Mouse (Mus musculus) macrophage (primary cell): ENCODE measurements around the gene Cyb5d1. TPM values are rescaled to one million over a fixed set of nuclear protein-coding genes. Genes with fewer than 3 reads are reported as not detected.

ENCODE experiments used
- H3K27ac ChIP-seq: fragments of 350-480 bp; formaldehyde crosslinking; 2 replicates; pipeline ENCODE4 v1.9.0; 2021
- H3K36me3 ChIP-seq: fragments of 350-480 bp; formaldehyde crosslinking; 2 replicates; pipeline ENCODE4 v1.9.0; 2021; ENCODE audit errors: inconsistent target
- H3K4me3 ChIP-seq: fragments of 350-480 bp; formaldehyde crosslinking; 2 replicates; pipeline ENCODE4 v1.9.0; 2021; ENCODE audit errors: inconsistent target
- H3K79me2 ChIP-seq: fragments of 350-480 bp; formaldehyde crosslinking; 2 replicates; pipeline ENCODE4 v1.9.0; 2021; ENCODE audit errors: inconsistent target
- WGBS: methylation state at CpG from one replicate; pipeline ENCODE4 v1.1.7; 2026; ENCODE audit warnings: inconsistent platforms; ENCODE audit not compliant: missing documents; 5-methylcytosine and 5-hydroxymethylcytosine counted together
- polyA plus RNA-seq: library from polyadenylated mRNA; stranded (reverse); fragments of 250-400 nt; gene quantifications from 3 replicates; pipeline ENCODE4 v1.2.4, GENCODE M21; 2018; ENCODE audit warnings: inconsistent platforms

The Cyb5d1 gene
- polyA plus RNA-seq, 1 experiment from 2014 or later: 31.3 TPM

- 75% methylated on average over 7 of the region's 9 CpGs for WGBS
Observed at GRCm38 (mm10) chr11:69370817-69371215, 24.6 kb downstream of the Cyb5d1 start.

GRCm38 (mm10) chr11:69369990-69370816 is 25.2 kb downstream of the Cyb5d1 start:
- Histone ChIP-seq H3K79me2 (peaks cover 7% of the 10 kb centered on the region; the same call in 1 of the 2 replicates), H3K36me3 (no peaks in the 10 kb centered on the region), H3K4me3 (no peak overlapping the region; the same call in 1 of the 2 replicates), H3K27ac (no peak overlapping the region)
- WGBS: 20% methylated on average over 1 of the region's 2 CpGs

More at GRCm38 (mm10) chr11:69370817-69371215, 24.6 kb downstream of the Cyb5d1 start:
- Histone ChIP-seq H3K36me3 (no peaks in the 10 kb centered on the region), H3K4me3 (no peak overlapping the region), H3K79me2 (peaks cover under 1% of the 10 kb centered on the region; the same call in 1 of the 2 replicates), H3K27ac (no peak overlapping the region)

GRCm38 (mm10) chr11:69369215-69369989 is 26.0 kb downstream of the Cyb5d1 start, which contains the start of gene Chd3:
Gene Chd3, minus strand, starts transcription at chr11:69369406.
- Histone ChIP-seq H3K27ac (peak within 1 kb of the TSS; percentile 89), H3K36me3 (no peaks in the 10 kb centered on the region)
- whole genome bisulfite sequencing: 13% methylated on average over 11 of the region's 34 CpGs

GRCm38 (mm10) chr11:69368356-69369214 is 26.8 kb downstream of the Cyb5d1 start:
- H3K27ac ChIP-seq: peak overlapping the region; percentile 89
- peaks cover 2% of the 10 kb centered on the region; the same call in 1 of the 2 replicates for H3K36me3 ChIP-seq
- WGBS: under 1% methylated on average over 50 of the region's 106 CpGs
- peaks cover 12% of the 10 kb centered on the region; the same call in 1 of the 2 replicates for H3K79me2 ChIP-seq
- peak overlapping the region; percentile 43 for H3K4me3 ChIP-seq

More at GRCm38 (mm10) chr11:69369215-69369989, 26.0 kb downstream of the Cyb5d1 start, which contains the start of gene Chd3:
- H3K79me2 ChIP-seq: peaks cover 12% of the 10 kb centered on the region; the same call in 1 of the 2 replicates
- peak within 1 kb of the TSS; percentile 43 for H3K4me3 ChIP-seq

- peak overlapping the region; percentile 89 for H3K27ac ChIP-seq
- H3K4me3 ChIP-seq: peak overlapping the region; percentile 43
- 1% methylated on average over 19 of the region's 22 CpGs for WGBS
- peaks cover 10% of the 10 kb centered on the region; the same call in 1 of the 2 replicates for H3K36me3 ChIP-seq
- peaks cover 12% of the 10 kb centered on the region; the same call in 1 of the 2 replicates for H3K79me2 ChIP-seq
Observed at GRCm38 (mm10) chr11:69367616-69368355, 27.6 kb downstream of the Cyb5d1 start.

- peaks cover 12% of the 10 kb centered on the region; the same call in 1 of the 2 replicates for H3K79me2 ChIP-seq
- H3K36me3 ChIP-seq: peaks cover 16% of the 10 kb centered on the region; the same call in 1 of the 2 replicates
- H3K4me3 ChIP-seq: peak overlapping the region; percentile 43
- peak overlapping the region; percentile 89 for H3K27ac ChIP-seq
- 1% methylated on average over 22 of the region's 22 CpGs for WGBS
Observed at GRCm38 (mm10) chr11:69366855-69367615, 28.4 kb downstream of the Cyb5d1 start.

- Histone ChIP-seq H3K79me2 (peaks cover 12% of the 10 kb centered on the region; the same call in 1 of the 2 replicates), H3K36me3 (peaks cover 21% of the 10 kb centered on the region; the same call in 1 of the 2 replicates), H3K27ac (peak overlapping the region; percentile 89), H3K4me3 (peak overlapping the region; percentile 18; the same call in 1 of the 2 replicates)
- 2% methylated on average over 25 of the region's 26 CpGs for WGBS
Observed at GRCm38 (mm10) chr11:69366157-69366854, 29.1 kb downstream of the Cyb5d1 start.

GRCm38 (mm10) chr11:69365722-69366121 is 29.7 kb downstream of the Cyb5d1 start:
- H3K79me2 ChIP-seq: peaks cover 12% of the 10 kb centered on the region; the same call in 1 of the 2 replicates
- 36% methylated on average over 6 of the region's 6 CpGs for WGBS
- H3K4me3 ChIP-seq: peak overlapping the region; percentile 18; the same call in 1 of the 2 replicates
- H3K36me3 ChIP-seq: peaks cover 27% of the 10 kb centered on the region; the same call in 1 of the 2 replicates
- peak overlapping the region; percentile 89 for H3K27ac ChIP-seq

- peak overlapping the region; percentile 89 for H3K27ac ChIP-seq
- peaks cover 35% of the 10 kb centered on the region; the same call in 1 of the 2 replicates for H3K36me3 ChIP-seq
- peaks cover 12% of the 10 kb centered on the region; the same call in 1 of the 2 replicates for H3K79me2 ChIP-seq
- no peak overlapping the region for H3K4me3 ChIP-seq
- WGBS: 22% methylated on average over 6 of the region's 6 CpGs
Observed at GRCm38 (mm10) chr11:69364910-69365309, 30.5 kb downstream of the Cyb5d1 start.

- Histone ChIP-seq H3K36me3 (peaks cover 40% of the 10 kb centered on the region), H3K27ac (peak overlapping the region; percentile 89), H3K4me3 (no peak overlapping the region), H3K79me2 (peaks cover 12% of the 10 kb centered on the region; the same call in 1 of the 2 replicates)
- 53% methylated on average over 8 of the region's 8 CpGs for WGBS
Observed at GRCm38 (mm10) chr11:69364376-69364775, 31.1 kb downstream of the Cyb5d1 start.

GRCm38 (mm10) chr11:69362479-69362878 is 33.0 kb downstream of the Cyb5d1 start:
- WGBS: 95% methylated on average over 2 of the region's 2 CpGs
- Histone ChIP-seq H3K36me3 (peaks cover 57% of the 10 kb centered on the region), H3K27ac (no peak overlapping the region), H3K4me3 (no peak overlapping the region), H3K79me2 (peaks cover 12% of the 10 kb centered on the region; the same call in 1 of the 2 replicates)

GRCm38 (mm10) chr11:69362021-69362420 is 33.4 kb downstream of the Cyb5d1 start:
- Histone ChIP-seq H3K79me2 (peaks cover 12% of the 10 kb centered on the region; the same call in 1 of the 2 replicates), H3K27ac (no peak overlapping the region), H3K4me3 (no peak overlapping the region), H3K36me3 (peaks cover 62% of the 10 kb centered on the region)
- whole genome bisulfite sequencing: 94% methylated on average over 7 of the region's 7 CpGs
